ENCODE assay signal across 8 mouse cellular contexts in genomic region chr13:22026058-22027031, GRCm38 (mm10). TPM values are rescaled to one million over a fixed set of nuclear protein-coding genes. Genes with fewer than 3 reads are reported as not detected.
A peak's percentile ranks its signal among the peaks of the same experiment; 100 is the strongest.
DNase-seq lines count a peak whose midpoint lies in the region; ATAC-seq and TF ChIP-seq lines count a peak whose summit lies in the region.

No protein-coding gene starts in this region.

- peak overlapping the region; percentile 64 for H3K4me3 ChIP-seq in gastrocnemius, adult 2 months
- H3K4me3 ChIP-seq in hindbrain, embryonic 16.5 days (ENCODE audit: low read length) = peak overlapping the region; percentile 44

- no peaks in the 10 kb centered on the region for H3K36me3 ChIP-seq in hindbrain, embryonic 16.5 days (ENCODE audit: control insufficient read depth, insufficient read depth, low read length)

- peak overlapping the region; percentile 47; the same call in 1 of the 2 replicates for H3K9ac ChIP-seq in hindbrain, embryonic 16.5 days (ENCODE audit: low read depth, low read length)

- peak overlapping the region; percentile 69 for H3K4me2 ChIP-seq in hindbrain, embryonic 16.5 days (ENCODE audit: low read length)

- intact Hi-C loops in gastrocnemius, adult 2 months (cut with DNase I) = loop anchor here (5.0 to 10.0 kb wide), 3 partner anchors 172 to 1406 kb away; no protein-coding TSS in a partner anchor

- no peaks in the 10 kb centered on the region; the same call in 1 of the 2 replicates for H3K4me1 ChIP-seq in hindbrain, embryonic 16.5 days (ENCODE audit: control insufficient read depth, insufficient read depth, low read depth, low read length)

- DNase-seq in T-cell, adult 2 months (ENCODE audit: low spot score) = peak; percentile 81
- peak; percentile 80 to 89 for DNase-seq in cerebellum, postnatal 4 days (ENCODE audit: low spot score in 2 of 2)
- DNase-seq in gastrocnemius, adult 2 months = peak; percentile 81
- peak; percentile 54 for DNase-seq in left cerebral cortex, adult 11 months (ENCODE audit: low spot score)
- peak; percentile 84 for DNase-seq in lung, postnatal 25 days (ENCODE audit: low spot score)
- DNase-seq in right cerebral cortex, adult 2 months (ENCODE audit: low spot score in 2 of 2) = peak; percentile 93 to 95
- peak; percentile 76 for DNase-seq in urinary bladder, adult 2 months (ENCODE audit: low spot score)

- H3K27ac ChIP-seq in gastrocnemius, adult 2 months = peak overlapping the region; percentile 50; the same call in 1 of the 2 replicates
- H3K27ac ChIP-seq in hindbrain, embryonic 16.5 days (ENCODE audit: low read depth, low read length) = peak overlapping the region; percentile 62; the same call in 1 of the 2 replicates

- H3K9me3 ChIP-seq in hindbrain, embryonic 16.5 days (ENCODE audit: control insufficient read depth, low read length) = no peaks in the 10 kb centered on the region

- no peaks in the 10 kb centered on the region for H3K27me3 ChIP-seq in hindbrain, embryonic 16.5 days (replicated peaks; ENCODE audit: control insufficient read depth, insufficient read depth, low read length)

- 1% methylated on average over 35 of the region's 35 CpGs for WGBS in hindbrain, embryonic 16.5 days

- no peak for TF ChIP-seq CTCF in gastrocnemius, adult 2 months (IDR thresholded peaks at IDR 0.05)

- ATAC-seq in hindbrain, embryonic 16.5 days = peak; percentile 67

RNA-seq across cellular contexts. Expression of gene Hist1h2ah, which starts 9.0 kb away (rescaled TPM):
- 1 to 10 TPM in 1 of 2 experiments, not detected in 1; 3.7 TPM for total RNA-seq in gastrocnemius, adult 2 months (2021)
- polyA plus RNA-seq in hindbrain, embryonic 16.5 days (2015; fragmentation: Nextera tagmentation; extraction: Ambion mirVana) = not detected in 2 replicates
- 0.46 TPM in 1 of 2 replicates, not detected in the other for polyA plus RNA-seq in urinary bladder, adult 2 months (2012; rRNA removed)

RNA-seq across cellular contexts. Expression of gene Hist1h2bk, which starts 9.3 kb away (rescaled TPM):
- total RNA-seq in gastrocnemius, adult 2 months (2021) = 1 to 10 TPM in 1 of 2 experiments, not detected in 1; 2.6 TPM
- 0.70 and 0.87 TPM in 2 replicates for polyA plus RNA-seq in hindbrain, embryonic 16.5 days (2015; fragmentation: Nextera tagmentation; extraction: Ambion mirVana)
- polyA plus RNA-seq in urinary bladder, adult 2 months (2012; rRNA removed) = 0.18 and 0.74 TPM in 2 replicates

RNA-seq across cellular contexts. Expression of gene Hist1h4i, which starts 14.8 kb away (rescaled TPM):
- 10 to 100 TPM; 24.1 to 25.0 TPM for total RNA-seq in gastrocnemius, adult 2 months (2021)
- polyA plus RNA-seq in hindbrain, embryonic 16.5 days (2015; fragmentation: Nextera tagmentation; extraction: Ambion mirVana) = 6.5 and 6.7 TPM in 2 replicates
- 3.2 and 4.3 TPM in 2 replicates for polyA plus RNA-seq in urinary bladder, adult 2 months (2012; rRNA removed)

RNA-seq across cellular contexts. Expression of gene Hist1h2ag, which starts 16.4 kb away (rescaled TPM):
- 1 to 10 TPM; 1.1 to 2.3 TPM for total RNA-seq in gastrocnemius, adult 2 months (2021)
- polyA plus RNA-seq in hindbrain, embryonic 16.5 days (2015; fragmentation: Nextera tagmentation; extraction: Ambion mirVana) = 3.0 and 5.8 TPM in 2 replicates
- polyA plus RNA-seq in urinary bladder, adult 2 months (2012; rRNA removed) = 0.50 and 0.56 TPM in 2 replicates

RNA-seq across cellular contexts. Expression of gene Hist1h2bj, which starts 16.7 kb away (rescaled TPM):
- total RNA-seq in gastrocnemius, adult 2 months (2021) = 1 to 10 TPM; 2.3 to 3.4 TPM
- 2.2 and 2.5 TPM in 2 replicates for polyA plus RNA-seq in hindbrain, embryonic 16.5 days (2015; fragmentation: Nextera tagmentation; extraction: Ambion mirVana)
- 0.65 and 1.6 TPM in 2 replicates for polyA plus RNA-seq in urinary bladder, adult 2 months (2012; rRNA removed)

Comparison
In these comparisons a context has a peak if more than half of its experiments do, and no peak if none do; other contexts are left out.
1. Peak in every context shown above with its lines: DNase-seq, ATAC-seq, H3K4me3 ChIP-seq and H3K27ac ChIP-seq.